Mouse (Mus musculus): ENCODE measurements around the gene Camk1.

DNA sequence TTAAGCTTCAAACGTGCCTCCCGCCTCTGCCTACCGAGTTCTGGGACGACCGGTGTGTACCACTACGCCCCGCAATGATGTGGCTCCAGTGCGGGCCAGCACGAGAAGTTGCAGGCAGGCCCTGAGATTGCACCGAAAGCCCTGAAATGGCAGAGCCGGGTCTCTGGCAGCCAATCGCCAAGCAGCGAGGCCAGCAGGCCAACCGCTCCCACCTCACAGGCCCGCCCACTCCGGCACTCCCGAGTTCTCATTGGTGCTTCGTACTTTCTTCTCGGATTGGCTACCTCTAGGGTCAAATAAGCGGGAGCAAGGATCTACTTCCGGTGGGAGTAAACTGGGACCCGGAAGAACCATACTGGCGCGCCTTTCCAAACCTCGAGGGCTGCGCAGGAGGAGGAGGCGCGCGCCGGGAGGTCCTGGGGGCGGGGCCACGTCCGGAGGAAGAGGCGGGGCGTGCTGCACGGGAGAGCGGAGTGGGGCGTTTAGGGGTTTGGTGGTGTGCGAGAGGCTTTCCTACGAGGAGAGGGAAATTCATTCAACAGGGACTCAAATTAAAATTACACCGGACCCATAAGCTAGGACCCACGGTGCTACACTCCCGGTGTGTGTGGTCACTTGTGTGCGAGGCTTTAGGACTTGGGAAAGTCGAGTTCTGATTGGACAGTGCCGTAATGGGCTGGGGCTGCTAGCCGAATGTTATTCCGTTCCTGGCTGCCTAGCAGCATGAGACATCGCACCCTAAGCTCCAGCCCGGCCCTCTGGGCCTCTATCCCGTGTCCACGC, 17.1 kb downstream of the Camk1 start, which contains the start of gene Ogg1:
- peak; percentile 97 for TF ChIP-seq POLR2A (IDR thresholded peaks at IDR 0.05; ENCODE audit: control insufficient read depth, low read depth, low read length)
- TF ChIP-seq CTCF (IDR thresholded peaks at IDR 0.05; ENCODE audit: control insufficient read depth, insufficient read depth, insufficient replicate concordance, low read depth, low read length), result no peak

All from testis, adult 2 months (tissue).